Mouse (Mus musculus) natural killer cell, adult 2 months (primary cell): ENCODE measurements around the gene Pcdh15.

Source experiments
- DNase-seq, 2 experiments: peaks; one replicate each; pipeline ENCODE4 v3.0.0; 2022; ENCODE audit warnings: low spot score in 2 of 2

Pcdh15 gene

GRCm38 (mm10) chr10:73947799-73948198 is 848.7 kb downstream of the Pcdh15 start:
- DNase-seq = no peak

- DNase-seq = no peak
Measured at GRCm38 (mm10) chr10:73953362-73953761, 854.2 kb downstream of the Pcdh15 start.

GRCm38 (mm10) chr10:73984057-73984456 is 884.9 kb downstream of the Pcdh15 start:
- no peak for DNase-seq

- DNase-seq = no peak
Measured at GRCm38 (mm10) chr10:74008836-74009235, 909.7 kb downstream of the Pcdh15 start.

GRCm38 (mm10) chr10:74023091-74023490 is 923.9 kb downstream of the Pcdh15 start:
- DNase-seq = no peak

GRCm38 (mm10) chr10:74053059-74053458 is 953.9 kb downstream of the Pcdh15 start:
- no peak for DNase-seq

- no peak for DNase-seq
Measured at GRCm38 (mm10) chr10:74086653-74087052, 987.5 kb downstream of the Pcdh15 start.

GRCm38 (mm10) chr10:74098296-74098695 is 999.2 kb downstream of the Pcdh15 start:
- DNase-seq = no peak

GRCm38 (mm10) chr10:74114107-74114506 is 1015.0 kb downstream of the Pcdh15 start:
- DNase-seq = no peak

- no peak for DNase-seq
Measured at GRCm38 (mm10) chr10:74116817-74117216, 1017.7 kb downstream of the Pcdh15 start.

GRCm38 (mm10) chr10:74123421-74123820 is 1024.3 kb downstream of the Pcdh15 start:
- no peak for DNase-seq

GRCm38 (mm10) chr10:74129192-74129591 is 1030.0 kb downstream of the Pcdh15 start:
- no peak for DNase-seq

GRCm38 (mm10) chr10:74129665-74130064 is 1030.5 kb downstream of the Pcdh15 start:
- DNase-seq = no peak

GRCm38 (mm10) chr10:74130805-74131204 is 1031.7 kb downstream of the Pcdh15 start:
- no peak for DNase-seq

GRCm38 (mm10) chr10:74147966-74148365 is 1048.8 kb downstream of the Pcdh15 start:
- no peak for DNase-seq

GRCm38 (mm10) chr10:74181921-74182320 is 1082.8 kb downstream of the Pcdh15 start:
- DNase-seq = no peak

GRCm38 (mm10) chr10:74203650-74204049 is 1104.5 kb downstream of the Pcdh15 start:
- DNase-seq = no peak

GRCm38 (mm10) chr10:74217268-74217667 is 1118.1 kb downstream of the Pcdh15 start:
- DNase-seq = no peak

- no peak for DNase-seq
Measured at GRCm38 (mm10) chr10:74220439-74220838, 1121.3 kb downstream of the Pcdh15 start.

- DNase-seq = no peak
Measured at GRCm38 (mm10) chr10:74257716-74258446, 1158.7 kb downstream of the Pcdh15 start.

GRCm38 (mm10) chr10:74258639-74259038 is 1159.5 kb downstream of the Pcdh15 start:
- no peak for DNase-seq

- no peak for DNase-seq
Measured at GRCm38 (mm10) chr10:74269637-74270269, 1170.6 kb downstream of the Pcdh15 start.

- no peak for DNase-seq
Measured at GRCm38 (mm10) chr10:74270894-74271293, 1171.8 kb downstream of the Pcdh15 start.
